Mouse (Mus musculus): ENCODE results near the gene Speg. TPM values are rescaled to one million over a fixed set of nuclear protein-coding genes. Genes with fewer than 3 reads are reported as not detected.

Gene Speg
- polyA plus RNA-seq, 1 experiment from 2014 or later: 53.4 TPM

DNA sequence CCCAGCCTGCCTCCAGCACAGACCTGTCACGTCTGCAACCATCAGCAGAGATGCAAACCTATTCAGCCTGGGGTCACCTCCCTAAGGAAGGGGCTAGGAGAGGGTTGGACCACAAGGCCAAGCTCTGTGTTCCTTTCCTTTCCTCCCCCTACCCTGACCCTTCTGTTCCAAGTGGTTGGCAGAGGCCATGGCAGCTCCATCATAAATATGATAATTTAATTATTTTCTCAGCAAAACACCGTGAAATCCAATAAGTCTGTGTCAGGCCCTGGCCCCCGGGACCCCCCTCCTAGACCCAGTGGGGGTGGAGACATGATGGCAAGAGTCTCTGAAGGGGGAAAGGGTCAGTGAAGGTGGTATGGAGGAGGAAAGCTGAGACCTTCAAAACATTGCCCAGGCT is 69.1 kb downstream of the Speg start:
- Histone ChIP-seq H3K9me3 (ENCODE audit: control insufficient read depth, low read length) (no peaks in the 10 kb centered on the region), H3K4me3 (ENCODE audit: control insufficient read depth in 1 of 2, insufficient read depth in 1 of 2, low read depth in 1 of 2, low read length in 2 of 2) (no peak overlapping the region), H3K27ac (replicated peaks in 1 of 2; ENCODE audit: control insufficient read depth in 1 of 2, insufficient read depth in 1 of 2, low read depth in 2 of 2, low read length in 2 of 2) (no peak overlapping the region), H3K9ac (ENCODE audit: low read length) (no peak overlapping the region), H3K4me1 (ENCODE audit: control insufficient read depth in 2 of 2, insufficient read depth in 2 of 2, low read length in 2 of 2) (peaks cover 23 to 46% of the 10 kb centered on the region in 2 experiments), H3K27me3 (ENCODE audit: control insufficient read depth, insufficient read depth, low read length) (peaks cover 34% of the 10 kb centered on the region), H3K4me2 (ENCODE audit: low read length) (no peak overlapping the region), H3K36me3 (ENCODE audit: control insufficient read depth, insufficient read depth, low read length) (peaks cover 39% of the 10 kb centered on the region)
- WGBS: 56% methylated on average over 3 of the region's 3 CpGs
- ATAC-seq (ENCODE audit: insufficient number of reproducible peaks, insufficient read depth, low FRiP score, low read depth): no peak

DNA sequence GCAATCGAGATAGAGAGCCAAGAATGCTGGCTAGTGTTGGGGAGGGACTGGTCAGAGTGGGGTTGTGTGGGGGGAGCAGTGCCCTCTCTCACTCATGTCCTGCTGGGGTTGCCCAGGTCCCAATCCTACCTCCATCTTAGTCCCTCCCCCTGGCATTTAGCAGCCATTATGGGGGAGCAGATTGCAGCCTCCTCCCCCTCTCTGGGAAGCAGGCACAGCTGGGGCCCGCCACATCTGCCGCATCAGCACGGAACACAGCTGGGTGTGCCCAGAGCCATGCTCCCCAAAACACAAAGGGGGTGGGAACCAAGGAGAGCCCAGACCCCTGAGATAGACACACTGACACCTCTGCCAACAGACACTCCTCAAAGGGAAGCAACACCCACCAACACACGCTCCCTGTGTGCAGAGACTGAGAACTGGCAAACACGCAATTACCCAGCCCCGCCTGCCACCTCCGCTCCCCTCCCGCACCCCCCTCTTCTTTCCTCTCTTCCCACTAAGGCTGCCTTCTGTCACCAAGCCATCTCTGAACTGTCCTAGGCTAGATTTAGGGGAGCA is 70.1 kb downstream of the Speg start:
- H3K9ac ChIP-seq (ENCODE audit: low read length): no peak overlapping the region
- H3K36me3 ChIP-seq (ENCODE audit: control insufficient read depth, insufficient read depth, low read length): peaks cover 30% of the 10 kb centered on the region
- H3K27ac ChIP-seq (replicated peaks in 1 of 2; ENCODE audit: control insufficient read depth in 1 of 2, insufficient read depth in 1 of 2, low read depth in 2 of 2, low read length in 2 of 2): no peak overlapping the region
- H3K27me3 ChIP-seq (ENCODE audit: control insufficient read depth, insufficient read depth, low read length): peaks cover 45% of the 10 kb centered on the region
- no peaks in the 10 kb centered on the region for H3K9me3 ChIP-seq (ENCODE audit: control insufficient read depth, low read length)
- 18% methylated on average over 9 of the region's 9 CpGs for WGBS
- H3K4me3 ChIP-seq (ENCODE audit: control insufficient read depth in 1 of 2, insufficient read depth in 1 of 2, low read depth in 1 of 2, low read length in 2 of 2): no peak overlapping the region
- no peak for ATAC-seq (ENCODE audit: insufficient number of reproducible peaks, insufficient read depth, low FRiP score, low read depth)
- H3K4me2 ChIP-seq (ENCODE audit: low read length): peak overlapping the region; percentile 65
- peaks cover 26 to 52% of the 10 kb centered on the region in 2 experiments for H3K4me1 ChIP-seq (ENCODE audit: control insufficient read depth in 2 of 2, insufficient read depth in 2 of 2, low read length in 2 of 2)

- WGBS: under 1% methylated on average over 22 of the region's 22 CpGs
These were observed 70.9 kb downstream of the Speg start for GRCm38 (mm10) chr1:75445751-75446611.

DNA sequence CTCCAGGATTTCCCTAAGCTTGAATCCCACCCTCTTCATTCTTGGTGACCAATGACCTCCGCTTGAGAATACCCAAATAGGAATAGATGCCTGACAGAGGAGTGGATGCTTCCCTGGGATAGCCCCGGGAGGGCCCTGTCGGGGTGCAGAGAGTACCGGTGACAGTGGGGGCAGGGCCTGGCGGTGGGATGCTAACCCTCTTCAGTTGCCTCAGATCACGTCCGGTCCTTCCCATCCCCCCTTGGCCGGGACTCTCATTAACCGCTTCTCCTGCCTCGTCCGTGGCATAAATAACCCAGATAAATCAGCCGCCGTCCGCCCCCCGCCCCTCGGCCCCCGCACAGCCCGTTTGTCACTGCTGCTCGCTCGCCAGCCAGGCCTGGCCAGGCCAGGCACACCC is 71.6 kb downstream of the Speg start:
- H3K27ac ChIP-seq (replicated peaks in 1 of 2; ENCODE audit: control insufficient read depth in 1 of 2, insufficient read depth in 1 of 2, low read depth in 2 of 2, low read length in 2 of 2): no peak overlapping the region
- H3K4me2 ChIP-seq (ENCODE audit: low read length): peak overlapping the region; percentile 65
- peak overlapping the region; percentile 50; the same call in 1 of the 2 replicates for H3K9ac ChIP-seq (ENCODE audit: low read length)
- H3K27me3 ChIP-seq (ENCODE audit: control insufficient read depth, insufficient read depth, low read length): peaks cover 59% of the 10 kb centered on the region
- peaks cover 15% of the 10 kb centered on the region for H3K36me3 ChIP-seq (ENCODE audit: control insufficient read depth, insufficient read depth, low read length)
- peaks cover 26 to 63% of the 10 kb centered on the region in 2 experiments for H3K4me1 ChIP-seq (ENCODE audit: control insufficient read depth in 2 of 2, insufficient read depth in 2 of 2, low read length in 2 of 2)
- no peak overlapping the region for H3K4me3 ChIP-seq (ENCODE audit: control insufficient read depth in 1 of 2, insufficient read depth in 1 of 2, low read depth in 1 of 2, low read length in 2 of 2)
- no peaks in the 10 kb centered on the region for H3K9me3 ChIP-seq (ENCODE audit: control insufficient read depth, low read length)
- 6% methylated on average over 20 of the region's 20 CpGs for WGBS
- no peak for ATAC-seq (ENCODE audit: insufficient number of reproducible peaks, insufficient read depth, low FRiP score, low read depth)

More at GRCm38 (mm10) chr1:75445751-75446611, 70.9 kb downstream of the Speg start:
- Histone ChIP-seq H3K27ac (replicated peaks in 1 of 2; ENCODE audit: control insufficient read depth in 1 of 2, insufficient read depth in 1 of 2, low read depth in 2 of 2, low read length in 2 of 2) (no peak overlapping the region), H3K4me1 (ENCODE audit: control insufficient read depth in 2 of 2, insufficient read depth in 2 of 2, low read length in 2 of 2) (peaks cover 26 to 60% of the 10 kb centered on the region in 2 experiments), H3K4me2 (ENCODE audit: low read length) (peak overlapping the region; percentile 65), H3K9me3 (ENCODE audit: control insufficient read depth, low read length) (no peaks in the 10 kb centered on the region), H3K36me3 (ENCODE audit: control insufficient read depth, insufficient read depth, low read length) (peaks cover 22% of the 10 kb centered on the region), H3K27me3 (ENCODE audit: control insufficient read depth, insufficient read depth, low read length) (peaks cover 52% of the 10 kb centered on the region), H3K9ac (ENCODE audit: low read length) (peak overlapping the region; percentile 50), H3K4me3 (ENCODE audit: control insufficient read depth in 1 of 2, insufficient read depth in 1 of 2, low read depth in 1 of 2, low read length in 2 of 2) (peak overlapping the region; percentile 8 to 23; a peak in 3 of 4 replicates)
- 0 out of 2 replicates have a peak, but pooled peaks have one; percentile 28 for ATAC-seq (ENCODE audit: insufficient number of reproducible peaks, insufficient read depth, low FRiP score, low read depth)

DNA sequence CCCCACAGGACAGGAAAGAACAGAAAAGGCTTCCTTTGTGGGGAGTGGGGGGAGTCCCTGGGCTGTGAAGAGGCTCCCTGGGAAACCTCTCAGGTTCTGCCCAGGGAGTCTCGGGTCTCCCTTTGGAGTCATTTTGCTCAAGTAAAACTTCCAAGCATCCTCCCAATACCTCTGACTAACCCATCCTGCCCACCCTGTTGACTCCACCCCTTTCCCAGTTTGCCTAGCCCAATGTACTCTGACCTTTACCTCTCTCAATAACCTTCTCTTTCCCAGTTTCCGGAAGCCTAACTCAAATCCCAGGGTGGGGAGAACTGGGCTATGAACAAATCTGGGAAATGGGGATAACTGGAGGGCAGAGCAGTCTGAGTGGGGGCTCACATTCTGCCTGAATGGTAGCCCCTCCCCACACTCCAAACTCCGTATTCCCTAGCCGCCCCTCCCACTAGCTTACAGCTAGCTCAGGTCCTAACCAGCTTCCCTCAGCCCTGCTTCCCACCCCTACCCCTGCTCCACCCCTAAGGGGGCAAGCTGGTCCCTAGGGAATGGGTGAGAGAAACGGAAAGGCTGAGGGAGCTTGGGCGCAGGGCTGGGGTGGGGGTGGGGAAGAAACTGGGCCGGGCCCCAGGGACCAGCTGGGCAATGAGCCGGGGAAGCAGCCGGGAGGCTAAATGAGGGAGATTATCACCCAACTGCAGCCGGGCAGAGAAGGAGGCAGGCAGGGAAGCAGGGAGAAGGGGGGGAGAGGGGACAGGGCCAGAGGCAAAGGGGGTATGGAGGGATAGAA is 72.4 kb downstream of the Speg start:
- 12% methylated on average over 10 of the region's 10 CpGs for WGBS

DNA sequence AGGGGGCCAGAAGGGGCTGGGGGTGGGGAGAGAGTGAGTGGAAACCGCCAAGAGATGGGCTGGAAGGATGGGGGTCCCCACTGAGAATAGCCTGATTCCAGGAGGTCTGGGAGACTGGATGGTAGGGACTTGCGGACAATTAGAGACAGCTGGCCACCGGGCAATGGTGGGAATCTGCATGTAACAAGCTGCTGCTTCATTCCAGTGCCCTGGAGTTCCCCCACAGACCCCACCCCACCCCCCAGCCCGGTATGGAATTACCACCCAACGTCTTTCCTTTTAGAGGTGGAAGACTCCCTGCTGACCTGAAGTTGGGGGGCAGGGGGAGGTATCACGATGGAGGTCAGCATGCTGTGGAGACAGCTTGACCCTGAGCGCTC is 72.9 kb downstream of the Speg start:
- H3K4me3 ChIP-seq (ENCODE audit: control insufficient read depth in 1 of 2, insufficient read depth in 1 of 2, low read depth in 1 of 2, low read length in 2 of 2): no peak overlapping the region
- no peak for ATAC-seq (ENCODE audit: insufficient number of reproducible peaks, insufficient read depth, low FRiP score, low read depth)
- 0 out of 2 replicates have a peak overlapping the region, but pooled peaks have one; percentile 5 for H3K9ac ChIP-seq (ENCODE audit: low read length)
- 6% methylated on average over 7 of the region's 7 CpGs for WGBS
- peaks cover 73% of the 10 kb centered on the region for H3K27me3 ChIP-seq (ENCODE audit: control insufficient read depth, insufficient read depth, low read length)
- peak overlapping the region; percentile 47 for H3K4me2 ChIP-seq (ENCODE audit: low read length)
- peaks cover 3% of the 10 kb centered on the region; the same call in 1 of the 2 replicates for H3K36me3 ChIP-seq (ENCODE audit: control insufficient read depth, insufficient read depth, low read length)
- H3K4me1 ChIP-seq (ENCODE audit: control insufficient read depth in 2 of 2, insufficient read depth in 2 of 2, low read length in 2 of 2): peaks cover 26 to 63% of the 10 kb centered on the region in 2 experiments
- no peak overlapping the region for H3K27ac ChIP-seq (replicated peaks in 1 of 2; ENCODE audit: control insufficient read depth in 1 of 2, insufficient read depth in 1 of 2, low read depth in 2 of 2, low read length in 2 of 2)
- no peaks in the 10 kb centered on the region for H3K9me3 ChIP-seq (ENCODE audit: control insufficient read depth, low read length)

More for the DNA sequence above, 72.4 kb downstream of the Speg start:
- H3K4me2 ChIP-seq (ENCODE audit: low read length): peak overlapping the region; percentile 47
- no peaks in the 10 kb centered on the region for H3K9me3 ChIP-seq (ENCODE audit: control insufficient read depth, low read length)
- H3K27ac ChIP-seq (replicated peaks in 1 of 2; ENCODE audit: control insufficient read depth in 1 of 2, insufficient read depth in 1 of 2, low read depth in 2 of 2, low read length in 2 of 2): no peak overlapping the region
- no peak overlapping the region; a peak in 1 of 4 replicates for H3K4me3 ChIP-seq (ENCODE audit: control insufficient read depth in 1 of 2, insufficient read depth in 1 of 2, low read depth in 1 of 2, low read length in 2 of 2)
- H3K27me3 ChIP-seq (ENCODE audit: control insufficient read depth, insufficient read depth, low read length): peaks cover 67% of the 10 kb centered on the region
- H3K36me3 ChIP-seq (ENCODE audit: control insufficient read depth, insufficient read depth, low read length): peaks cover 8% of the 10 kb centered on the region; the same call in 1 of the 2 replicates
- peaks cover 26 to 63% of the 10 kb centered on the region in 2 experiments for H3K4me1 ChIP-seq (ENCODE audit: control insufficient read depth in 2 of 2, insufficient read depth in 2 of 2, low read length in 2 of 2)
- H3K9ac ChIP-seq (ENCODE audit: low read length): no peak overlapping the region; the same call in 1 of the 2 replicates
- no peak for ATAC-seq (ENCODE audit: insufficient number of reproducible peaks, insufficient read depth, low FRiP score, low read depth)

DNA sequence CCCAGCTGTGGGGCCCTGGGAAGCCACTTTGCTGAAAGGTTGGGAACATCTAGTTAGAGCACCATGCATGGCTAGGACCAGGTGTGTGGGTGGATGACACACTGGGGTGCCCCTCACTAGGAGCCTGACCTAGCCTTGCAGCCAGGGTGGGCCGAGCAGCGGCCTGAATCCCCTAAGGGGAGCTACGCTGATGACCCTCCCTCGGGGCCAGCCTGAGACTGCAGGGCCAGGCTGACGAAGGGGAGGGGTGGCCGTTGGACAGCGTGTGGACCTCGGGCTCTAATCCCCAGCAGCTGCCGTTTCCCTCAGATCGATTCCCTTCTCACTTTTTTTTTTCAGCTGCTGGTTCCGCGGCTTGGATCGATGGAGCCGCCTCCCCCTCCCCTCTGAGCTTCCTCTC is 73.8 kb downstream of the Speg start:
- Histone ChIP-seq H3K27ac (replicated peaks in 1 of 2; ENCODE audit: control insufficient read depth in 1 of 2, insufficient read depth in 1 of 2, low read depth in 2 of 2, low read length in 2 of 2) (no peak overlapping the region), H3K4me1 (ENCODE audit: control insufficient read depth in 2 of 2, insufficient read depth in 2 of 2, low read length in 2 of 2) (peaks cover 26 to 60% of the 10 kb centered on the region in 2 experiments), H3K9me3 (ENCODE audit: control insufficient read depth, low read length) (no peaks in the 10 kb centered on the region), H3K27me3 (ENCODE audit: control insufficient read depth, insufficient read depth, low read length) (peaks cover 80% of the 10 kb centered on the region), H3K4me3 (ENCODE audit: control insufficient read depth in 1 of 2, insufficient read depth in 1 of 2, low read depth in 1 of 2, low read length in 2 of 2) (no peak overlapping the region), H3K36me3 (ENCODE audit: control insufficient read depth, insufficient read depth, low read length) (no peaks in the 10 kb centered on the region), H3K9ac (ENCODE audit: low read length) (no peak overlapping the region), H3K4me2 (ENCODE audit: low read length) (no peak overlapping the region)
- WGBS: 5% methylated on average over 14 of the region's 14 CpGs
- ATAC-seq (ENCODE audit: insufficient number of reproducible peaks, insufficient read depth, low FRiP score, low read depth): no peak

All from heart, embryonic 14.5 days (tissue).